Mouse (Mus musculus): ENCODE results near the gene Nek8.

GRCm38 (mm10) chr11:78160171-78160570, 16.3 kb downstream of the Nek8 start:
- no peak for TF ChIP-seq EP300 (IDR thresholded peaks at IDR 0.05; ENCODE audit: low read depth)
- no peak for TF ChIP-seq CTCF (IDR thresholded peaks at IDR 0.05; ENCODE audit: low read depth)
